Mouse (Mus musculus): Measurements from ENCODE around the gene Gm21454.
"Not testable (repeated sequence)": the region's sequence is repeated elsewhere in the genome, so short reads cannot be mapped to it uniquely, and the experiment has no call there.

The Gm21454 gene

GRCm38 (mm10) chrY:13252091-13252490 lies at the start of gene Gm21454, which contains the start of gene Gm21440:
Gene Gm21454, plus strand, starts transcription at chrY:13252442.
Gene Gm21440, plus strand, starts transcription at chrY:13252391.
- DNase-seq (ENCODE audit: extremely low read depth, insufficient read length, low spot score), result not testable (repeated sequence)

GRCm38 (mm10) chrY:13223828-13224227 lies 28.4 kb upstream of the Gm21454 start, which contains the start of gene Gm21828:
Gene Gm21828, minus strand, starts transcription at chrY:13223928.
- not testable (repeated sequence) for DNase-seq (ENCODE audit: extremely low read depth, insufficient read length, low spot score)

GRCm38 (mm10) chrY:13348963-13349362 lies 96.7 kb downstream of the Gm21454 start, which contains the start of gene Gm21725:
Gene Gm21725, minus strand, starts transcription at chrY:13349063.
- DNase-seq (ENCODE audit: extremely low read depth, insufficient read length, low spot score), result not testable (repeated sequence)
